Mouse (Mus musculus) intestine, embryonic 14.5 days (tissue): ENCODE data around the gene Susd6. TPM values are rescaled to one million over a fixed set of nuclear protein-coding genes. Genes with fewer than 3 reads are reported as not detected.

Experiments used
- ATAC-seq: fragments of 200-750 bp; cut with Nextera tagmentation; replicated peaks from 2 replicates; pipeline ENCODE4 v1.8.0; 2017; ENCODE audit warnings: low read depth, moderate number of reproducible peaks, moderate TSS enrichment, moderate library complexity; ENCODE audit not compliant: low FRiP score, low TSS enrichment
- DNase-seq: peaks from one replicate; pipeline ENCODE4 v3.0.0-alpha.2; 2018; ENCODE audit warnings: low spot score
- H3K27ac ChIP-seq: fragments of 300-500 bp; sonication (generic); 2 replicates; pipeline ENCODE4 v1.5.1; 2014; ENCODE audit warnings: low read depth, mild to moderate bottlenecking, control low read depth
- H3K27me3 ChIP-seq: fragments of 300-500 bp; sonication (generic); replicated peaks from 2 replicates; pipeline ENCODE4 v1.6.1; 2014; ENCODE audit warnings: low read length, control low read depth; ENCODE audit not compliant: control insufficient read depth, insufficient read depth
- H3K36me3 ChIP-seq: fragments of 300-500 bp; sonication (generic); 2 replicates; pipeline ENCODE4 v1.6.1; 2014; ENCODE audit warnings: low read length, control low read depth; ENCODE audit not compliant: control insufficient read depth, insufficient read depth
- H3K4me1 ChIP-seq: fragments of 300-500 bp; sonication (generic); replicated peaks from 2 replicates; pipeline ENCODE4 v1.6.1; 2014; ENCODE audit warnings: low read length, control low read depth, mixed read lengths; ENCODE audit not compliant: control insufficient read depth, insufficient read depth
- H3K4me2 ChIP-seq: fragments of 300-500 bp; sonication (generic); 2 replicates; pipeline ENCODE4 v1.6.1; 2014; ENCODE audit warnings: low read length
- H3K4me3 ChIP-seq: fragments of 300-500 bp; sonication (generic); 2 replicates; pipeline ENCODE4 v1.5.1; 2014; ENCODE audit warnings: low read depth, low read length, control low read depth, mixed read lengths
- H3K9ac ChIP-seq: fragments of 300-500 bp; sonication (generic); 2 replicates; pipeline ENCODE4 v1.6.1; 2014; ENCODE audit warnings: mild to moderate bottlenecking, low read length
- H3K9me3 ChIP-seq: fragments of 300-500 bp; sonication (generic); 2 replicates; pipeline ENCODE4 v1.6.1; 2016; ENCODE audit warnings: low read length, control low read depth; ENCODE audit not compliant: control insufficient read depth
- WGBS: fragments of 180-500 bp; shearing (Covaris S2); extraction: QIAGEN DNeasy Blood & Tissue Kit; methylation state at CpG from one replicate; pipeline ENCODE4 v1.1.7; 2014; 5-methylcytosine and 5-hydroxymethylcytosine counted together
- polyA plus RNA-seq: library from polyadenylated mRNA; unstranded; fragments of >200 nt; fragmentation: Nextera tagmentation; extraction: Ambion mirVana; gene quantifications from 2 replicates; pipeline ENCODE4 v1.2.1, GENCODE M21; 2014

The Susd6 gene
- 20.8 and 21.4 TPM in 2 replicates for polyA plus RNA-seq

GRCm38 (mm10) chr12:80789849-80790694 is at the start of gene Susd6:
Gene Susd6 (plus strand): TSS chr12:80790510.
- H3K27ac ChIP-seq, result peak within 1 kb of the TSS; percentile 92
- H3K4me2 ChIP-seq, result peak within 1 kb of the TSS; percentile 76
- WGBS, result 3% methylated on average over 54 of the region's 56 CpGs
- H3K9ac ChIP-seq, result peak within 1 kb of the TSS; percentile 87
- H3K9me3 ChIP-seq, result no peaks in the 10 kb centered on the region
- ATAC-seq (peak; percentile 95), DNase-seq (peak; percentile 98)
- H3K4me1 ChIP-seq, result peaks cover 18% of the 10 kb centered on the region; the same call in 1 of the 2 replicates
- peak within 1 kb of the TSS; percentile 89 for H3K4me3 ChIP-seq
- H3K27me3 ChIP-seq, result no peaks in the 10 kb centered on the region
- H3K36me3 ChIP-seq, result no peaks in the 10 kb centered on the region

GRCm38 (mm10) chr12:80744614-80745013 is 45.7 kb upstream of the Susd6 start:
- no peak overlapping the region for H3K9ac ChIP-seq
- H3K4me2 ChIP-seq, result no peak overlapping the region
- H3K4me1 ChIP-seq, result no peaks in the 10 kb centered on the region
- ATAC-seq, result no peak
- no peak for DNase-seq
- H3K27me3 ChIP-seq, result no peaks in the 10 kb centered on the region
- no peak overlapping the region for H3K27ac ChIP-seq
- H3K36me3 ChIP-seq, result no peaks in the 10 kb centered on the region
- 78% methylated on average over 1 of the region's 1 CpGs for WGBS
- no peaks in the 10 kb centered on the region for H3K9me3 ChIP-seq
- no peak overlapping the region for H3K4me3 ChIP-seq

- H3K4me3 ChIP-seq, result no peak overlapping the region
- peak overlapping the region; percentile 16; the same call in 1 of the 2 replicates for H3K27ac ChIP-seq
- H3K9me3 ChIP-seq, result no peaks in the 10 kb centered on the region
- no peaks in the 10 kb centered on the region for H3K4me1 ChIP-seq
- ATAC-seq (peak; percentile 53), DNase-seq (no peak)
- H3K4me2 ChIP-seq, result no peak overlapping the region
- 0 out of 2 replicates have a peak, but pooled peaks cover 3% of the 10 kb centered on the region for H3K27me3 ChIP-seq
- no peak overlapping the region for H3K9ac ChIP-seq
- WGBS, result 52% methylated on average over 8 of the region's 8 CpGs
- no peaks in the 10 kb centered on the region for H3K36me3 ChIP-seq
Observed at GRCm38 (mm10) chr12:80746031-80746813, 44.1 kb upstream of the Susd6 start.

- H3K27ac ChIP-seq, result no peak overlapping the region
- H3K9ac ChIP-seq, result no peak overlapping the region
- H3K4me2 ChIP-seq, result no peak overlapping the region
- peaks cover 21% of the 10 kb centered on the region for H3K27me3 ChIP-seq
- 89% methylated on average over 6 of the region's 6 CpGs for WGBS
- ATAC-seq, result no peak
- no peaks in the 10 kb centered on the region for H3K9me3 ChIP-seq
- no peaks in the 10 kb centered on the region for H3K36me3 ChIP-seq
- H3K4me3 ChIP-seq, result no peak overlapping the region
- no peaks in the 10 kb centered on the region for H3K4me1 ChIP-seq
- DNase-seq, result no peak
Observed at GRCm38 (mm10) chr12:80751556-80751955, 38.8 kb upstream of the Susd6 start.

- peak overlapping the region; percentile 94 for H3K4me2 ChIP-seq
- peak; percentile 84 for ATAC-seq
- H3K4me3 ChIP-seq, result peak overlapping the region; percentile 54
- peaks cover 66% of the 10 kb centered on the region for H3K27me3 ChIP-seq
- H3K4me1 ChIP-seq, result peaks cover 20% of the 10 kb centered on the region
- no peaks in the 10 kb centered on the region for H3K36me3 ChIP-seq
- H3K9ac ChIP-seq, result peak overlapping the region; percentile 48
- no peak overlapping the region for H3K27ac ChIP-seq
- H3K9me3 ChIP-seq, result no peaks in the 10 kb centered on the region
- WGBS, result 1% methylated on average over 105 of the region's 122 CpGs
- DNase-seq, result peak; percentile 89
Observed at GRCm38 (mm10) chr12:80757751-80758558, 32.4 kb upstream of the Susd6 start.

GRCm38 (mm10) chr12:80758559-80759386 is 31.5 kb upstream of the Susd6 start:
- Histone ChIP-seq H3K27me3 (peaks cover 66% of the 10 kb centered on the region), H3K9me3 (no peaks in the 10 kb centered on the region), H3K4me3 (peak overlapping the region; percentile 54), H3K4me2 (peak overlapping the region; percentile 94), H3K36me3 (no peaks in the 10 kb centered on the region), H3K9ac (peak overlapping the region; percentile 48), H3K27ac (no peak overlapping the region), H3K4me1 (peaks cover 20% of the 10 kb centered on the region)
- ATAC-seq, result no peak
- 5% methylated on average over 91 of the region's 92 CpGs for WGBS
- DNase-seq, result peak; percentile 86

- Histone ChIP-seq H3K4me3 (peak overlapping the region; percentile 54), H3K4me2 (peak overlapping the region; percentile 94), H3K9ac (peak overlapping the region; percentile 40; the same call in 1 of the 2 replicates), H3K36me3 (no peaks in the 10 kb centered on the region), H3K27ac (no peak overlapping the region), H3K4me1 (peaks cover 20% of the 10 kb centered on the region), H3K9me3 (no peaks in the 10 kb centered on the region), H3K27me3 (peaks cover 66% of the 10 kb centered on the region)
- ATAC-seq (no peak), DNase-seq (peak; percentile 54)
- WGBS, result 13% methylated on average over 13 of the region's 13 CpGs
Observed at GRCm38 (mm10) chr12:80759387-80759712, 31.0 kb upstream of the Susd6 start.
